Mouse (Mus musculus) olfactory bulb, adult 2 months (tissue): ENCODE data around the gene Polr3h.

Experiments used
- CTCF ChIP-seq: fragments of 200-500 bp; IDR thresholded peaks from 2 replicates; pipeline ENCODE4 v1.5.1; 2012; ENCODE audit warnings: low read depth, mild to moderate bottlenecking, low read length, moderate library complexity; ENCODE audit not compliant: insufficient read depth
- POLR2A ChIP-seq: fragments of 200-500 bp; IDR thresholded peaks from 2 replicates; pipeline ENCODE4 v1.6.1; 2012; ENCODE audit warnings: mild to moderate bottlenecking, low read depth, low read length, moderate library complexity; ENCODE audit not compliant: insufficient read depth

DNA sequence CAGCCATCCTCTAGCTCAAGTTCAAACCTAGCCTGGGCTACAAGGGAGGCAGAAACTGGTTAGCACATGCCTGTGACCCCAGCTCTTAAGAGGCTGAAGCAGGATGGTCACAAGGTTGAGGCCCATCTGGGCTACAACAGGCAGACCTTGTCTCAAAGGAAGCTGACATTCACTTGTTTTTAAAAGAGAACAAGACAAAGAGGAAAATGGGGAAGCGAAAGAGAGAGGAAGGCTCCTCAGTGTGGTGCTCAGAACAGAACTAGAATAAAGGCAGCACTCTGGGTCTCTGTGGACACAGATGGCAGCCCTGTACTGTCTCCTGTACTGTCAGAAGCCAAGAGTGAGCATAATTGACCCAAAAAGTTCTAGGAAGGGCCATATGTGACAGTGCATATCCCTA is 7.9 kb upstream of the Polr3h start:
- TF ChIP-seq POLR2A = no peak
- no peak for TF ChIP-seq CTCF
